Mouse (Mus musculus) kidney, adult 2 months (tissue): ENCODE results near the gene Igf1r.

Experiments used
- CTCF ChIP-seq: fragments of 200-500 bp; conservative IDR thresholded peaks from 2 replicates; pipeline ENCODE4 v1.5.1; 2011; ENCODE audit warnings: low read depth, mild to moderate bottlenecking, control low read depth, low read length, moderate library complexity, mixed read lengths; ENCODE audit not compliant: insufficient read depth, insufficient read length
- POLR2A ChIP-seq: fragments of 200-500 bp; IDR thresholded peaks from one replicate; pipeline ENCODE4 v1.6.1; 2011; ENCODE audit warnings: low read depth, low read length, control low read depth

DNA sequence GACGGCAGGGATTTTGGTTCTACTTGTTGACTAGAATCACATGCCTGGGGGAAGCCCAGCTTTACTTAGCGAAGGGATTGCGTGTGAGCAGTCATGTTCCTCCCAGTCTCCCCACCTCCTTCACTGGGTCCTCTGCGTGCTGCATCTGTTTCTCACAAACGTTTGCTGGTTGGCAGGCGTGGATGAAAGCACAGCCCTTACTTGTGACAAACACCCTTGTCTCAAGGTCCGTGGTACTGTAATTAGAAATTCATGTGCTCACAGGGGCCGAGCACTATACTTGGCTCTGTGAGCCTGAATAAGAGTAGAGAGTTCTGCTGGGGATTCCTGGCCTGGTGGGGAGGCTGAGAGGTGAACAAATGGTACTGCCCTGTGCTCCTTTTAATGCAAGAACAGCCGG is 73.4 kb downstream of the Igf1r start:
- no peak for TF ChIP-seq CTCF
- TF ChIP-seq POLR2A, result no peak
